Mouse (Mus musculus): ENCODE results near the gene Aldoc.

Aldoc gene

GRCm38 (mm10) chr11:78332676-78333075, 9.9 kb downstream of the Aldoc start:
- DNase-seq (ENCODE audit: low spot score in 2 of 2): no peak

GRCm38 (mm10) chr11:78333992-78334391, 11.2 kb downstream of the Aldoc start:
- no peak for DNase-seq (ENCODE audit: low spot score in 2 of 2)

GRCm38 (mm10) chr11:78337040-78337439, 14.3 kb downstream of the Aldoc start:
- DNase-seq (ENCODE audit: low spot score in 2 of 2): no peak

DNA sequence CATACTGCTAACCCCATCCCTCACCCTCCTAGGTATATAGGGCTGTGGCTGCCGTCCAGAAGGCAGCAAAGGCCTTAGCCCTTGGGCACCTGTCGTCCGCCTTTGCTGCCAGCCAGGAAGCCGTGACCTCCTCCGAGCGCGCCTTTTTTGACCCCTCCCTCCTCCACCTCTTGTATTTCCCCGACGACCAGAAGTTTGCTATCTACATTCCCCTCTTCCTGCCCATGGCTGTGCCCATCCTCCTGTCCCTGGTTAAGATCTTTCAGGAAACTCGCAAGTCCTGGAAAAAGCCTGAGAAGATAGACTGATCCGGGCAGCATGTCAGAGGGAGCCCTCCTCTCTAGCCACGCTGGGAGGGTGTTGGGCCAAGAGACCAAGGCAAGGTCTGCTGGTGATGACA, 18.9 kb downstream of the Aldoc start:
- no peak for DNase-seq (ENCODE audit: low spot score in 2 of 2)

GRCm38 (mm10) chr11:78343381-78344327, 20.9 kb downstream of the Aldoc start, which contains the start of gene Unc119:
Unc119 (plus strand) TSS chr11:78343482.
- peak; percentile 57 to 75 for DNase-seq (ENCODE audit: low spot score in 2 of 2)

GRCm38 (mm10) chr11:78344328-78344889, 21.6 kb downstream of the Aldoc start:
- no peak for DNase-seq (ENCODE audit: low spot score in 2 of 2)

DNA sequence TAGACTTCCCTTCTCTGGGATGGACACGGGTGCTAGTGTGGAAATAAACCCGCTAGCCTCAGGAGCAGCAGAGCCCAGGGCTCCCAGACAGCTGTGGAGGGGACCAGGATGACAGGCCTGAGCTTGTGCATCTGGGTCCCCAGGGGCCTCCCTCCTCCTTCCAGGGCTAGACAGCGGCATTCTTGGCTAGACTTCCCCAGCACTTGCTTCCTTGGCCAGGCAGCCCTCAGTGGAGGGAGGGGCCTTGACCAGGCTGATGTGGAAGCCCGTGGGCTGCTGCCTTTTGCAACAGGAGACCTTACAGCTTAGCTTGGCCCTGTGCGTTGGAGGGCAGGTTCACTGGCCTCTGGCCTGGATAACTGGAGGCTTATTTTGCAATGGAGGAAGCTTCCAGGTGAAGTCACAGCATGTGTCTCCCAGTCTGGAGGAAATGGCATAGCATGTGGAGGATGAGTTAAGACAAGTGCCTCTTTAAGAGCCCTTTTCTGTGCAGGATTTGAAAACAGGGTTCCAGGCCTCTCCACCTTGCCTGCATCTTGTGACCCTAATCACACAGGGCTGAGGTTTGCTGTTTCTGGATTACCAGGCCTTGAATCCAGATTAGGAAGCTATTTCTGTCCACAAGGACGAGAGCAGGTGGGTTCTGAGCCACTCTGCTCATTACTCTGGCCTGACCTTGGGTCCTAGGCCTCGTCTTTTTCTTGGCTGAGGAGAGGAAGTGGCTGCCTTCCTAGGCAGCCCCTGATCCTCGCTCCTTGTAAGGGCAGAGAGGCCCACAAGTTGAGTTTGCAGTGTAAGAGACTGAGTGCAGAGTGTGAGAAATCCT, 22.3 kb downstream of the Aldoc start:
- no peak for DNase-seq (ENCODE audit: low spot score in 2 of 2)

GRCm38 (mm10) chr11:78345801-78346200, 23.0 kb downstream of the Aldoc start:
- DNase-seq (ENCODE audit: low spot score in 2 of 2): no peak

GRCm38 (mm10) chr11:78346326-78347069, 23.7 kb downstream of the Aldoc start:
- DNase-seq (ENCODE audit: low spot score in 2 of 2): no peak

DNA sequence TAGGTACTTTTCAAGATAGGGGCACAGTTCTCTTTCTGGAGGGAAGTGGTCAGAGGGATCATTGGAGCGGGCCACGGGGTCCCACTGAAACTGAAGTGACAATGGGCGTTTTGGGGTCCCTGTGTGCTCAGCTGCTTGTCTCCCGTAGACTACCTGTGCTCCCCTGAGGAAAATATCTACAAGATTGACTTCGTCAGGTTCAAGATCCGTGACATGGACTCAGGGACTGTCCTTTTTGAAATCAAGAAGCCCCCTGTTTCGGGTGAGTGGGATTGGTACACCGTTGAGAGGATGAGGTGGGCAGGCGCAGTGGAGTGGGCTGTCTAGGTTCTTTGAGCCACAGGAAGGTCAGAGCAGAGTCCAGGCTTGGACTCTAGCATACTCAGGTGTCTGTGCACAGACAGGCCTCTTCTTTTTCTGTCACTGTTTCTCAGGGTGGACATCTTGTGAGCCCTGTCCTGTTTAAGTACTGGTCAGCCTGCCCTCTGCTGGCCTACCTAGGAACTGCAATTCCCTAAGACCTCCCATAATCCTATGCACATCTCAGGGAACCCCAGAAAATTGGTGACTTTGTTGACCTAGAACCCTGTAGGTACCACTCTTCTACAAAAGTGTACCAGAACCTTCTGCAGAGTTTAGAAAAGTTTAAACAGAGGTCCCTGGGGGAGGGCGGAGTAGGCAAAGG, 24.4 kb downstream of the Aldoc start:
- peak; percentile 68 to 80 for DNase-seq (ENCODE audit: low spot score in 2 of 2)

GRCm38 (mm10) chr11:78347908-78348307, 25.1 kb downstream of the Aldoc start:
- DNase-seq (ENCODE audit: low spot score in 2 of 2): no peak

GRCm38 (mm10) chr11:78348474-78348873, 25.7 kb downstream of the Aldoc start:
- DNase-seq (ENCODE audit: low spot score in 2 of 2): no peak

DNA sequence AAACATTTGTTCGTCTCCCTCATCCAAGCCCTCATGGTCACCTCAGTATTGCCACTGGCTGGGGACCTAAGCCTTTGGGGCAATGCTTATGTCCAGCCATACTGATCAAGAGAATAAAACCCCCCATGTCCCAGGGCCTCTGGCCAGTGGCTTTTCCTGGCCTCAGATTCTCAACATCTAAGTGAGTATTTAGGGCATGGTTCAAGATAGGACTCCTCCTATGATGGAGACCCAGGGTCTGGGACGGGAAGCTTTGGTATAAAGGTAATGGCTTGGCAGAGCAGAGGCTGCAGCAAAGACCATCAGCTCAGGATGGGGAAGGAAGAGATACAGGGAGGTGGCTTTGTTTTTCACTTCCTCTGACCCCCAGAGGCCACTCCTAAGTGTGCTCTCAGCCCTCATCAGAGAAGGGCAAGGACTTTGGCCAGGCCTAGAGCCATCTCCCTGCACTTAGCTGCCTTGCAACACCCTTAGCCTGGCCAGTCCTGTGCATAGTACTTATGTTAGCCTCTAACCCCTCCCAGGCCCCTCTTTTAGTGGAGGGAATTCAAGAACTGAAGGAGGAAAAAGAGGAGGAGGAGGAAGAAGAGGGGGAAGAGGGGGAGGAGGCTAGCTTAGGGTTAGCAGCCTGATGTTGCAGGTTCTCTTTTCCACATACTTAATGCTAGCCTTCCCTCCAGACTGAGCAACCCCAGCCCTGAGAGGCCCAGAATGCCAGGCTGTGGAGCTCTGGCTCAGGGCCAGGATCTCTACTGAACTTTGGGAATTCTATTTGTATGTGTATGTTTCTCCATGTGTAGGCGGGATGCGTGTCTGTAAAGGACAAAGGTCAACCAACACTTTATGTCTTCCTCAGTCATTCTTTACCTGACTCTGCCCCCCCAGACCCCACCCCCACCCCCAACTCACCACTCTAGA, 26.9 kb downstream of the Aldoc start:
- DNase-seq (ENCODE audit: low spot score in 2 of 2): no peak

DNA sequence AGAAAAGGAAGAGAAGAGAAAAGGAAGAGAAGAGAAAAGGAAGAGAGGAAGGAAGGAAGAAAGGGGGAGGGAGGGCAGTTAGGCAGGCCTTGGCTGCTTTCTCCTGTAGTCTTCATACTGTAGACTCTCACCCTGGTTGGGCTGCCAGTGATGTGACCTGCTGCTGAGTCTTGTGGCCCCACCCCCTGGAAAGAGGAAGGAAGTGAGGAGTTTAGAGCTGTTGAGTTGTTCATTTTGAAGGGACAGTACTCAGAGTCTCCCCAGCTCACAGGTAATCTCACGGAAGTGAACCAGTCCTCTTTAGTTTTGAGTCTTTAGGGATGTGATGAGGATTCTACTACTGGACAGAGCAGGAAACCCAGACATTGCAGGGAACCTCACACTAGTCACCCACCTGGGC, 30.3 kb downstream of the Aldoc start:
- no peak for DNase-seq (ENCODE audit: low spot score in 2 of 2)

GRCm38 (mm10) chr11:78354905-78355304, 32.1 kb downstream of the Aldoc start:
- no peak for DNase-seq (ENCODE audit: low spot score in 2 of 2)

DNA sequence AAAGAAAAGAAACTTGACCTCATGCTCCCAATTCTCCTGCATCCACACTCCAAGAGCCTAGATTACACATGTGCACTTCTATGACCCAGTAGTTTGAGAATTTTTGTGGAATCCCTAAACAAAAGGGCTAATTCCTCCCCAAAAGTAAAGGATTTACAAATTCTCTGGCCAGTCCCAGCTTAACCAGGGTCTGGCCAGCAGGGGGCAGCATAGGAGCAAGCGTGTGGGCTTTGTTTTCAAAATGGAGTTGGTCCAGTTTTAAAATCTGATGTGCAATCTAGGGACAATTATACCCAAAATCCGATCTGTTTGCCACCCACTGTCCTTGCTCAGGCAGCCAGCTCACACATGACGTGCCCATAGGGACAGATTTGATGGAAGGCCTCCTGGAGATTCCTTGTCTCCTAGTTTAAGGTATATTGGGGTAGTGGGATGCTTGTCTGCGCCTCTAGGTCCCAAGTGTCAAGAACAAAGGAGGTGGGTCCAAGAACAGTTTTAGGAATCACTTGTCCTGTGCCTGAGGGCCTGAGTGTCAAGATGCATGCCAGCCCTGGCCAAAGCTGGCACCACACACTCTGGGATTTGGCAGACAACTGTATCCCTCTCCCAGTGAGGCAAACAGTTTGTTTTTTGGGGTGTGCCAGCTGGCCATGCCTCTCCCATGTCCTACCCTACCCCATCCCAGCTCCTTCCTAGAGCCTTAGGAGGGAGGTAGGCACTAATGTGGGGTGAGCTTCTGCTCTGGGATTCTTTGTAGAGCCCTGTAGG, 32.9 kb downstream of the Aldoc start:
- peak; percentile 58 to 75 for DNase-seq (ENCODE audit: low spot score in 2 of 2)

GRCm38 (mm10) chr11:78358330-78359007, 35.7 kb downstream of the Aldoc start:
- DNase-seq (ENCODE audit: low spot score in 2 of 2): peak in 1 of 2 experiments; percentile 46

DNA sequence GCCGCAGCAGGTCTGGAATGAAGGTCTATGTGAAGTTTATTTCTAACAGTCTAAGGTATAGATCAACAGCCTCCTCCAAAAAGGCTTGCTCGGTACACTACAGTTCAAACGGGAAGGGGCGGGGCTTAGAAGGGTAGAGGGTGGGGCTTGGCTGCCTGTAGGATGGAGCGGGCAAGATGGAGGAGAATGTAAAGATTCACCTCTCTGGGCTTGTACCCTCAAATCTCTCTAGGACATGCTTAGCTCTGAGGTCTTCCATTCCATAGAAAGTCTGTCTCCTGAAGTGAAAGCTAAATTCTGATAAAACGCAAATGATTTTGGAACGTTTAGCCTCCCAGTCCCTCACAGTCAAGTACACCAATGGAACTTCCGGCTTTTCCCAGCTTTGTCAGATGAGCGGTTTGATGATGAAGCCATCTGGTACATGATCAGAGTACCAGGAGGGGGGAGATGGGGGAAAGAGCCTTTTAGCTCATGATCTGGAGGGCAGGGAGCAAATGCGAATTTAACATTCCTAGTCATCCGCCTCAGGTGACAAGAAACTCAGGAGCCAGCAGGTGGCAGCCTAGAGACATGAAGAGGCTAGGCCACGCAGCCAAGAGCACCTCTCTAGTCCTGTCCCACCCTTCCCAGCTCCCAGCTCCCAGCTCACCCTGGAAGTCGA, 37.5 kb downstream of the Aldoc start:
- peak in 1 of 2 experiments; percentile 74 for DNase-seq (ENCODE audit: low spot score in 2 of 2)
